Mouse (Mus musculus) hindbrain, embryonic 10.5 days (tissue): ENCODE data around the gene Otud4. TPM values are rescaled to one million over a fixed set of nuclear protein-coding genes. Genes with fewer than 3 reads are reported as not detected.

Experiments
- DNase-seq: peaks from one replicate; pipeline ENCODE4 v3.0.0-alpha.2; 2017; ENCODE audit warnings: low spot score
- H3K27ac ChIP-seq: fragments of 300-500 bp; sonication (generic); 2 replicates; pipeline ENCODE4 v1.5.1; 2016; ENCODE audit warnings: mild to moderate bottlenecking, moderate library complexity
- H3K27me3 ChIP-seq: fragments of 300-500 bp; sonication (generic); 2 replicates; pipeline ENCODE4 v1.6.1; 2016; ENCODE audit warnings: mild to moderate bottlenecking; ENCODE audit not compliant: poor library complexity, insufficient read depth, severe bottlenecking
- H3K36me3 ChIP-seq: fragments of 300-500 bp; sonication (generic); 2 replicates; pipeline ENCODE4 v1.6.1; 2016; ENCODE audit warnings: mild to moderate bottlenecking, moderate library complexity
- H3K4me1 ChIP-seq: fragments of 300-500 bp; sonication (generic); replicated peaks from 2 replicates; pipeline ENCODE4 v1.6.1; 2016; ENCODE audit warnings: mild to moderate bottlenecking
- H3K4me3 ChIP-seq: fragments of 300-500 bp; sonication (generic); 2 replicates; pipeline ENCODE4 v1.5.1; 2016; ENCODE audit warnings: mild to moderate bottlenecking, moderate library complexity
- H3K9me3 ChIP-seq: fragments of 300-500 bp; sonication (generic); 2 replicates; pipeline ENCODE4 v1.6.1; 2016; ENCODE audit warnings: mild to moderate bottlenecking, moderate library complexity
- WGBS: fragments of 180-500 bp; shearing (Covaris S2); methylation state at CpG from one replicate; pipeline ENCODE4 v1.1.7; 2016; 5-methylcytosine and 5-hydroxymethylcytosine counted together
- polyA plus RNA-seq: library from polyadenylated mRNA; unstranded; fragments of >200 nt; fragmentation: Nextera tagmentation; extraction: Ambion mirVana; gene quantifications from 2 replicates; pipeline ENCODE4 v1.2.1, GENCODE M21; 2016

Gene Otud4
- polyA plus RNA-seq, 1 experiment from 2014 or later, result 12.1 TPM

DNA sequence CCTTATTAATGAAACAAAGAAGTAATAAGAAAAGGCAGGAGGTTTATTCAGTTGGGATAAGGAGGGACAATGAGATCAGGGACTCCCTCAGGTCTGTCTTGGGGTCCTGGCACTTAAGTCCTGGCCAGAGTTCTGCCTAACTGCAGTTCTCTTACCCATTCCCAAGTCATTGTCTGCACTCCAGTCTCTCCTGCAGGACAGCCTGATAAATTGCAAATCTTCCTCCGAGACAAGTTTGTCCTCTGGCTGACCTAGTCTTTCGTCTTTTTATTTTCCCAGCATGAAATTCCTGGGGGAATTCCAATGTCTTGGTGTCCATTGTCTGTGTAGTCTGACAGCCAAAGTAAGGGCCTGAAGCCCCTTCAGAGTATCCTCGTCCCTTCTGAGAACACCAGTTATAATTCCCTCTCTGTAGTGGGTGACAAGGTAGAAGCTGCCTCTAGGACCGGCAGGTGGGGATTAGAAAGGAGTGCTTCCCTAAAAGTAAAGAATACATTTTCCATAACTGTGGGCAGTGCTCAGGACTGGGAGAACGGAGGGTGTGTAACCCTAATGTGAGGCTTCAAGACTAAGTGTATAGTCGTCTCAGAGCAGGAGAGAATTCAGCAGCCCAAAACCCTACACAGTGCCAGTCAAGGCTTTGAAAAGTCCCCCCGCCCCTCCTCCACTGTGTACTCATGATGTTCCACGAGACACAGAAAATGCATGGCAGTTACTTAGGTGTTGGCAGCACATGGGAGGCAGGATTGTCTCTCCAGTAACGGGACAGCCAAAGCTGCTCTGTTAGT lies 18.7 kb upstream of the Otud4 start:
- H3K4me3 ChIP-seq, result no peak overlapping the region
- no peaks in the 10 kb centered on the region for H3K9me3 ChIP-seq
- no peak for DNase-seq
- H3K4me1 ChIP-seq, result peaks cover 15% of the 10 kb centered on the region
- H3K27ac ChIP-seq, result no peak overlapping the region
- no peaks in the 10 kb centered on the region for H3K27me3 ChIP-seq
- WGBS, result 53% methylated on average over 9 of the region's 9 CpGs
- H3K36me3 ChIP-seq, result no peaks in the 10 kb centered on the region

DNA sequence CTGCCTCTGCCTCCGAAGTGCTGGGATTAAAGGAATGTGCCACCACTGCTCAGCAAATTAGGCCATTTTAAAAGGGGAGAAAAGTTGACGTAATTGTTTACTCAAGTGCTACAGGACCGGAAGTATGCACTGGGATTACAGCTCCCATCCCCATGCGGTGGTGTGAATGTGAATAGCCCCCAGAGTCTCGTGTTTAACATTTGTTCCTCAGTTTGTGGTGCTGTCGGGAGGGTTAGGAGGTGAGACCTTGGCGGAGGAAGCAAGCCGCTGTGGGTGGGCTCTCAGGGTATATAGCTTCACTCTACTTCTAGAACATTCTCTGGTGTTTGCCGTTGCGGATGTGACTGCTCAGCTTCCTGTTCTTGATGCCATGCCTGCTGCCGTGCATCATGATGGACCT lies 17.1 kb upstream of the Otud4 start:
- Histone ChIP-seq H3K4me1 (peaks cover 15% of the 10 kb centered on the region), H3K27me3 (no peaks in the 10 kb centered on the region), H3K9me3 (no peaks in the 10 kb centered on the region), H3K36me3 (no peaks in the 10 kb centered on the region), H3K27ac (no peak overlapping the region), H3K4me3 (no peak overlapping the region)
- 84% methylated on average over 11 of the region's 11 CpGs for WGBS
- no peak for DNase-seq

DNA sequence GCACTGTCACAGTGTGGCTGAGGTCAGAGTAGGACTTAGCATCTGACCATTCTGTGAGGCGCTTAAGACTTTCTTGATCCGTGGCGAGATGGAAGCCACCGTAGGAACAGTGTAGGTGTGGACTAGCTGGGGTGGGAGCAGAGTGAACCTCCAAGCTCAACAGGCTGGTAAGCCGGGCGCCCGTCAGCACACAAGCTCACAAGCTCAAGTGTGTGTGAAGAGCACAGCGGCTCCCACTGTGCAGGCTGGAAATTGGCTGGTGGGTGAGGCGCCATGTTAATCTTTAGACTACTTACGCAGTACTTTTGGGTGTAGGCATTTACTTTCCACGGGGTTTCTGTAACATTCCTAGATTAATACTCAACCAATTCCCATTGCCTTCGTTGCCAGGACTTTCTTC lies 16.1 kb upstream of the Otud4 start:
- no peaks in the 10 kb centered on the region for H3K27me3 ChIP-seq
- no peaks in the 10 kb centered on the region for H3K9me3 ChIP-seq
- no peak overlapping the region for H3K27ac ChIP-seq
- DNase-seq, result no peak
- H3K4me3 ChIP-seq, result no peak overlapping the region
- peaks cover 15% of the 10 kb centered on the region for H3K4me1 ChIP-seq
- 95% methylated on average over 12 of the region's 12 CpGs for WGBS
- H3K36me3 ChIP-seq, result no peaks in the 10 kb centered on the region

DNA sequence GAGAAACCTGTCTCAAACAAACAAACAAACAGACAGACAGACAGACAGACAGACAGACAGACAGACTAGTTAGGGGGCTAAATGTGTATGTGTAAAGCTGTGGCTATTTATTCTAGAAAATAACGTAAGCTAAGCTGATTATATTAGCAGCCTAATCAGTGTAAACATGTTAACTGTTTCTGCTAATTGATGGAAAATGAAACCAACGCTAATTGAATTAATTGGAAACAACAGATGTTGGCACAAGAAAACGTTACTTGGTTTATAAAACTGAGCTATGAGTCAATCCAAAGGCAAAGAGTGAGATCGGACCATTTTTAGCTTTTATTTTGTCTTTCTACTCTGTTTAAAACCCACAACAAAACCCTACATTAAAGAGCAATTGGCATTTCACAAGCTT lies 15.0 kb upstream of the Otud4 start:
- DNase-seq, result no peak

DNA sequence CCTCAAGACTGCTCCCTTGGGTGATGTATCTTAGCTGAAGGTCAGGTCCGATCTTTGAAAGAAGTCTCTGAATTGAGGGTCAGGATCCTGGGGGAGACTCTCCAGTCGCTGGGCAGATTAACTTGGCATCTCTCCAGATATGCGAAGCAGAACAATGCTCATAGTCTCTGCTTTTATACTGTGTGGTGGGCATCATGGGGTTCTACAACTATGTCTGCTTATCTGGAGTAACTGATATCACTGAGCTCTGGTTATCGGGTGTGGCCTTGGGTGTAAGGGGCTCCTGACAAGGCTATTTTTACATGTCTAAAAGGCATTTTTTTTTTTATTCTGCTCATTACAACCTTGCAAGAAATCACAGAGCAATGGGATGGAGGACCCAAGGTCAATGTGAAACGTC lies 13.2 kb upstream of the Otud4 start:
- Histone ChIP-seq H3K36me3 (no peaks in the 10 kb centered on the region), H3K27ac (no peak overlapping the region), H3K9me3 (no peaks in the 10 kb centered on the region), H3K4me3 (no peak overlapping the region), H3K4me1 (no peaks in the 10 kb centered on the region), H3K27me3 (no peaks in the 10 kb centered on the region)
- WGBS, result 88% methylated on average over 5 of the region's 5 CpGs
- DNase-seq, result no peak

More for the DNA sequence above, 15.0 kb upstream of the Otud4 start:
- Histone ChIP-seq H3K27ac (no peak overlapping the region), H3K9me3 (no peaks in the 10 kb centered on the region), H3K36me3 (no peaks in the 10 kb centered on the region), H3K4me1 (peaks cover 15% of the 10 kb centered on the region), H3K4me3 (no peak overlapping the region), H3K27me3 (no peaks in the 10 kb centered on the region)
- WGBS, result 86% methylated on average over 4 of the region's 4 CpGs

DNA sequence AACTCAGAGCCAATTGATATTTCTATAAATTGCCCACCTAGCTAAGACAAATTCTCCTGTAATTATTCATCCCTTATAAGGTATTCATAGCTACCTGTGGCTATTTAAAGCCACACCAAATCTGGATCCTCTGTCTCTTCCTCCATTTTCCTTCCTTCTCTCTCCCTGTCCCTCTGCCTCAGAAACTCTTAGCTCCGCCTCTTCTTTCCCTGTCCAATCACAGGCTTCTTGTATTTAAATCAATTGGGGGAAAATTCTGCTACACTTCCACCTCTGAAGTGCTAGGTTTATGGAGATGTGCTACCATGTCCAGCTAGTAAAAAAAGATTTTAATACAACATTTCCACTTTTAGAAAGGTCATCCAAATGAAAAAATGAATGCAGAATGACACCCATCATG lies 3.9 kb upstream of the Otud4 start:
- DNase-seq, result no peak

DNA sequence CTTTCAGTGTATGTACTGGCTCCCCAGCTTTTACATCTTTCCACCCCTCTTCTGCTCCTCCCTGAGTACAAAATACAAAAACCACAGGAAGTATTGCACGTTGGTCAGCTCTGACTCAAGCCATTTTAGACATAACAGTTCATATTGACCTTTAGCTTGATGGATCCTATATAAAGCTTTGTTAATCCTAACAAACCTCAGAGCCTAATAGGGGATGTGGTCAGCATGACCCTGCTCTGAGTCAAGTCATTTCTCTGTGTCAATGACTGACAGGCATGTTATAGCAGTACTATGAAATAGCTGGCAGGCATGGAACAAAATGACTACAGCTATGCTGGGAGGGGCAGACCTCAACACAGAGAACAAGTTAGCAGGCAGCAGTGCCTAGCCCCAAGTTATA lies 3.3 kb upstream of the Otud4 start:
- 81% methylated on average over 1 of the region's 1 CpGs for WGBS
- Histone ChIP-seq H3K4me3 (no peak overlapping the region), H3K27ac (no peak overlapping the region), H3K9me3 (no peaks in the 10 kb centered on the region), H3K4me1 (peaks cover 11% of the 10 kb centered on the region), H3K36me3 (no peaks in the 10 kb centered on the region), H3K27me3 (no peaks in the 10 kb centered on the region)
- no peak for DNase-seq

More for the DNA sequence above, 3.9 kb upstream of the Otud4 start:
- no peak overlapping the region for H3K4me3 ChIP-seq
- no peaks in the 10 kb centered on the region for H3K36me3 ChIP-seq
- H3K9me3 ChIP-seq, result no peaks in the 10 kb centered on the region
- H3K27me3 ChIP-seq, result no peaks in the 10 kb centered on the region
- WGBS, result 92% methylated on average over 1 of the region's 1 CpGs
- H3K4me1 ChIP-seq, result peaks cover 4% of the 10 kb centered on the region; the same call in 1 of the 2 replicates
- no peak overlapping the region for H3K27ac ChIP-seq

DNA sequence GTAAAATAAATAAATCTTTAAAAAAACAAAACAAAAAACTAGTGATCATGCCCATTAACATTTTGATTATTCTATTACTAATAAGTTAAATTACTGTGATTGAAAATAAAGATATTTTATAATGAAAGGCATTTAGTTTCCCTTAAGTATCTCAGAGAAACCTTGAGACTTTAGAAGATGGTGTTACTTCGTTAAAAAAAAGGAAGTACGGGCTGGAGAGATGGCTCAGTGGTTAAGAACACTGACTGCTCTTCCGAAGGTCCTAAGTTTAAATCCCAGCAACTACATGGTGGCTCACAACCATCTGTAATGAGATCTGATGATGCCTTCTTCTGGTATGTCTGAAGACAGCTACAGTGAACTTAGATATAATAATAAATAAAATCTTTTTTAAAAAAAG lies 2.2 kb upstream of the Otud4 start:
- DNase-seq, result no peak
- H3K4me1 ChIP-seq, result peaks cover 22% of the 10 kb centered on the region
- no peak overlapping the region for H3K27ac ChIP-seq
- no peaks in the 10 kb centered on the region for H3K27me3 ChIP-seq
- no peaks in the 10 kb centered on the region for H3K36me3 ChIP-seq
- H3K4me3 ChIP-seq, result no peak overlapping the region
- 85% methylated on average over 3 of the region's 3 CpGs for WGBS
- no peaks in the 10 kb centered on the region for H3K9me3 ChIP-seq

DNA sequence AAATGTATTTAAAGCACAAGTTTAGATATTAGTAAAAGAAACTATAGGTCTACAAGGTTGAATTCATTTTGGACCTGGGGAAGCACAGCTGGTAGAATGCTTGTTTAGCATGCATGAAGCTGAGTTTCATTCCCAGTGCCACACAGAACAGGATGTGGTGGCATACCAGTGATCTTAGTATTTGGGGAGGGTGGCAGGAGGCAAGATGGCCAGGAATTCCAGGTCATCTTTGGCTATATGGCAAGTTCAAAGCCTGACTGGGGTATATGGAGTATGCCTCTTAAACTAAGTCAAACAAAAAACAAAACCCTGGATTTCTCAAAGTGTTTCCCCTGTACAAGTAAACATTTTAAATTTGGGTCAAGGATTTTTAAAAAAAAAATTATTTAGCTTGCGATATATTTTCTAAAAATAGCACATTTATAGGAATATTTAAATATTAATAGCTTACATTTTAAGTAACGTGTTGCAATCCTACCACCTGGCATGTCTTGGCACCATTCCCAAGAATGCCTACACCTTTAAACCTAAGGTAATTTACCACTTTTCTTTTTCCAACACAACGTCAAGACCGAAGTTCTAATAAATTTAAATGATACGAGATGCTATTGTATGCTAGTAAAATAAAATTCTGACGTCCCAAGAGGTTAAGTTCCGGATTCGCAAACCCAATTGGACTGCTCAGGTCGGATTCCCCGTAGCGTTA lies 1.3 kb upstream of the Otud4 start:
- Histone ChIP-seq H3K27ac (peak overlapping the region; percentile 98), H3K4me3 (peak overlapping the region; percentile 92), H3K36me3 (0 out of 2 replicates have a peak, but pooled peaks cover under 1% of the 10 kb centered on the region), H3K27me3 (no peaks in the 10 kb centered on the region), H3K4me1 (peaks cover 27% of the 10 kb centered on the region), H3K9me3 (no peaks in the 10 kb centered on the region)
- DNase-seq, result no peak
- WGBS, result 13% methylated on average over 11 of the region's 11 CpGs

DNA sequence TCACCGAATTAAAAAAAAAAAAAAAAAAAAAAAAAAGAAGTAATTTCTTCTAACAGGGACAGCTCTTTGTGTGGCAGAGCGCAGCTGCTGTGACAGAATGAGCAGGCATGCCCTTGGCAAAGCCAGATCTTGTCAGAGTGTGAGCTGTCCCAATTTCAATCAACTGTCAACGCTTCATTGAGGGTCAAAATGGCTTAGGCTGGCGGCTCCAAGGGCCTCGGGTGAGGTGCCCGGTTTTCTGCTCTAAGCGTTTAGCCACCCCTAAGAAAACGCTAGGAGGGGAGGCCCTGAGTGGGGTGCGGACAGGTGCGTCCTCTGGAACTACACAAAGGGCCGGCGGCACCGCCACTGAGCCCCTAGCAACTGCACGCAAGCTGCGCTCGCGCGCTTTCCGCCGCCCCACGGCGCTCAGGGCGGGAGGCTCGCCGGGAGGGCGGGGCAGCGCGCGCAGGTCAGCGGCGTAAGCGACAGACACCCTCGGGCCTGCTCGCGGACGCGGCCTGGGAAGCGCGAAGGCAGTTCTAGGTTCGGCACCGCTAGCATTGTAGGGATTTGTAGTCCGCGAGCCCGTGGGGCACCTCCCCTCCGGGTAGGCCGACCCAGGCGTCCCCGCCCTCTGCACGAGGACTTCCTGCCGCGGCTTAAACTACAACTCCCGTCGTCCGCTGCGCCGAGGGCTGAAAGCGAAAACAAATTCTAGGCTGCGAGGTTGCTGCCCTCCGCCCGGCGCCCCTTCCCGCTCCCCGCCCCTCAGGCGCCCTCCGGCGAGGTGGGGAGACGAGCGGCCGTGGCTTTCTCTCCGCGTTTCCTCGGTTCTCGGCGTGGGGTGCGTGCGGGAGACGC lies 490 bp upstream of the Otud4 start:
- under 1% methylated on average over 77 of the region's 77 CpGs for WGBS

DNA sequence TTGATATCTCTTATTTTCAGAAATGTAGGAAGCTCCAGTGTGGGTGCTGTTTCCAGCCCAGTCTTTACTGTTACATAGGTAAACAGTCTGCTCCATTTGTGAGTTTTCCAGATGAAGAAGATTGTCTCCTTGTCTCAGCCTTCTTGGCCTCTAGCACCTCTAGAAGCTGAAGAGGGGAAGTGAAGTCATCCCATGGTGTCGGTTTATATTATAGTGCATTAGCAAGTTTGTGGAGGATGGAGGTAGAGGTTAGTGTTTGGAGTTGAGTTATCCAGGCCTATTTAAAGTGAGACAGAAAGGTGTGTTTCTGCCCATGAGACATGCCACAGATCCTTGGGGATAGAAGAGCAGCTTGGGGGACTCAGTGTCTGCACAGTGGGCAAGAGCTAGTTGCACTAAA lies 1.7 kb downstream of the Otud4 start:
- WGBS, result 45% methylated on average over 1 of the region's 1 CpGs
- peaks cover 30% of the 10 kb centered on the region for H3K36me3 ChIP-seq
- DNase-seq, result no peak

More for the DNA sequence above, 490 bp upstream of the Otud4 start:
- peaks cover 8% of the 10 kb centered on the region for H3K36me3 ChIP-seq
- DNase-seq, result peak; percentile 98
- no peaks in the 10 kb centered on the region for H3K9me3 ChIP-seq
- peak overlapping the region; percentile 98 for H3K27ac ChIP-seq
- peak overlapping the region; percentile 92 for H3K4me3 ChIP-seq
- H3K4me1 ChIP-seq, result peaks cover 27% of the 10 kb centered on the region
- no peaks in the 10 kb centered on the region for H3K27me3 ChIP-seq

DNA sequence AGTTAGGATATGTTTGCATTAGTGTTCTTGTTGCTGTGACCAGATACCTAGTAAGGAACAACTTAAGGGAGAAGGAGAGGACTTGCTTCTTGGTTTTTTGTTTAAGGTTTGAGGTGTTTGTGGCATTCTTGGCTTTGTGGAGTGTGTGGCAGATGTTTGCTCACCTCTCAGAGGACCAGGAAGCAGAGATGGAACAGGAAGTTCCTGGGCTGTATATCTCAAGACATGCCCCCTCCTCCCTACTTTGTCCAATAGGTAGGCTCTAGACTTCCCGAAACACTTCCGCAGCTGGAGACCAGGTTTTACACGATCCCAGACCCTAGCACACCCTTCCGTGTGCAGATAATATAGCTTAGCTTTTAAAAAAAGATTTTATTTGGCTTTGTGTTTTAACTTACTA lies 10.2 kb downstream of the Otud4 start:
- DNase-seq, result no peak
- H3K9me3 ChIP-seq, result no peaks in the 10 kb centered on the region
- H3K27me3 ChIP-seq, result no peaks in the 10 kb centered on the region
- peaks cover 92% of the 10 kb centered on the region for H3K36me3 ChIP-seq
- 95% methylated on average over 4 of the region's 4 CpGs for WGBS
- H3K27ac ChIP-seq, result no peak overlapping the region
- no peak overlapping the region for H3K4me3 ChIP-seq
- H3K4me1 ChIP-seq, result no peaks in the 10 kb centered on the region

More for the DNA sequence above, 1.7 kb downstream of the Otud4 start:
- Histone ChIP-seq H3K27me3 (no peaks in the 10 kb centered on the region), H3K9me3 (no peaks in the 10 kb centered on the region), H3K4me1 (peaks cover 27% of the 10 kb centered on the region), H3K4me3 (peak overlapping the region; percentile 92), H3K27ac (no peak overlapping the region)
